Mouse (Mus musculus) stomach, postnatal 0 days (tissue): ENCODE data around the gene Sult2b1. TPM values are rescaled to one million over a fixed set of nuclear protein-coding genes. Genes with fewer than 3 reads are reported as not detected.

ENCODE experiments used
- ATAC-seq: fragments of 200-750 bp; cut with Nextera tagmentation; 2 replicates; pipeline ENCODE4 v1.8.0; 2017; ENCODE audit not compliant: low FRiP score, low TSS enrichment
- DNase-seq: peaks from one replicate; pipeline ENCODE4 v3.0.0-alpha.2; 2016; ENCODE audit warnings: low spot score
- H3K27ac ChIP-seq: fragments of 300-500 bp; sonication (generic); replicated peaks from 2 replicates; pipeline ENCODE4 v1.5.1; 2014; ENCODE audit warnings: mild to moderate bottlenecking, control low read depth
- H3K27me3 ChIP-seq: fragments of 300-500 bp; sonication (generic); 2 replicates; pipeline ENCODE4 v1.6.1; 2014; ENCODE audit warnings: low read length; ENCODE audit not compliant: control insufficient read depth, insufficient read depth
- H3K36me3 ChIP-seq: fragments of 300-500 bp; sonication (generic); 2 replicates; pipeline ENCODE4 v1.6.1; 2014; ENCODE audit warnings: low read length, mixed read lengths; ENCODE audit not compliant: control insufficient read depth, insufficient read depth
- H3K4me1 ChIP-seq: fragments of 300-500 bp; sonication (generic); replicated peaks from 2 replicates; pipeline ENCODE4 v1.6.1; 2014; ENCODE audit warnings: antibody characterized with exemption; ENCODE audit not compliant: control insufficient read depth, insufficient read depth
- H3K4me2 ChIP-seq: fragments of 300-500 bp; sonication (generic); replicated peaks from 2 replicates; pipeline ENCODE4 v1.6.1; 2014; ENCODE audit warnings: low read depth, mild to moderate bottlenecking, control low read depth, moderate library complexity
- H3K4me3 ChIP-seq: fragments of 300-500 bp; sonication (generic); 2 replicates; pipeline ENCODE4 v1.5.1; 2014; ENCODE audit warnings: low read depth, low read length, control low read depth
- H3K9ac ChIP-seq: fragments of 300-500 bp; sonication (generic); 2 replicates; pipeline ENCODE4 v1.6.1; 2014; ENCODE audit warnings: mild to moderate bottlenecking, low read length, control low read depth, mixed read lengths
- H3K9me3 ChIP-seq: fragments of 300-500 bp; sonication (generic); 2 replicates; pipeline ENCODE4 v1.6.1; 2016; ENCODE audit warnings: low read length; ENCODE audit not compliant: control insufficient read depth
- CTCF ChIP-seq: IDR thresholded peaks from 2 replicates; pipeline ENCODE4 v1.5.1; 2016; ENCODE audit warnings: antibody characterized with exemption, low read depth, mild to moderate bottlenecking, moderate library complexity
- EP300 ChIP-seq: optimal IDR thresholded peaks from 2 replicates; pipeline ENCODE3; 2016; ENCODE audit warnings: antibody characterized with exemption
- WGBS: fragments of 180-500 bp; shearing (Covaris S2); extraction: QIAGEN DNeasy Blood & Tissue Kit; methylation state at CpG from one replicate; pipeline ENCODE4 v1.1.7; 2014; 5-methylcytosine and 5-hydroxymethylcytosine counted together
- polyA plus RNA-seq: library from polyadenylated mRNA; unstranded; fragments of >200 nt; fragmentation: Nextera tagmentation; extraction: Ambion mirVana; gene quantifications from 2 replicates; pipeline ENCODE4 v1.2.1, GENCODE M21; 2015

Sult2b1 gene
- polyA plus RNA-seq, 1 experiment from 2014 or later: 87.1 TPM

DNA sequence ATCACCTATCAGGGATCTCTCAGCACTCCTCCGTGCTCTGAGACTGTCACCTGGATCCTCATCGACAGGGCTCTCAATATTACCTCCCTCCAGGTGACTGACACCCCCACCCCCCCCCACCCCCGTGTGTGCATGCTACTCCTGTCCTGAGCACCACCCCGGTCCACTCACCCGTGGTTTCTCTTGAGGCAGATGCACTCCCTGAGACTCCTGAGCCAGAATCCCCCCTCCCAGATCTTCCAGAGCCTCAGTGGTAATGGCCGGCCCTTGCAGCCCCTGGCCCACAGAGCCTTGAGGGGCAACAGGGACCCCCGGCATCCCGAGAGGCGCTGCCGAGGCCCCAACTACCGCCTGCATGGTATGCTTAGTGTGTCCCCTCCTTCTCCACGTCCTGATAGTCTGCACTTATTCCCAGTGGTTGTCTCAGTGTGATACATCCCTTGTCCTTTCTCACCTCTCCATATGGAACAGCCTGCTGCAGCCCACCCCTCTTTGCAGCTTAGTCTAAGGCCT lies 80.9 kb downstream of the Sult2b1 start:
- Histone ChIP-seq H3K9ac (peak overlapping the region; percentile 61; the same call in 1 of the 2 replicates), H3K27ac (peak overlapping the region; percentile 89), H3K36me3 (no peaks in the 10 kb centered on the region), H3K4me3 (peak overlapping the region; percentile 38; the same call in 1 of the 2 replicates), H3K4me2 (peak overlapping the region; percentile 66), H3K4me1 (peaks cover 13% of the 10 kb centered on the region; the same call in 1 of the 2 replicates), H3K27me3 (no peaks in the 10 kb centered on the region), H3K9me3 (no peaks in the 10 kb centered on the region)
- ATAC-seq: no peak
- TF ChIP-seq CTCF (no peak), EP300 (no peak)
- WGBS: 27% methylated on average over 12 of the region's 12 CpGs
- no peak for DNase-seq

DNA sequence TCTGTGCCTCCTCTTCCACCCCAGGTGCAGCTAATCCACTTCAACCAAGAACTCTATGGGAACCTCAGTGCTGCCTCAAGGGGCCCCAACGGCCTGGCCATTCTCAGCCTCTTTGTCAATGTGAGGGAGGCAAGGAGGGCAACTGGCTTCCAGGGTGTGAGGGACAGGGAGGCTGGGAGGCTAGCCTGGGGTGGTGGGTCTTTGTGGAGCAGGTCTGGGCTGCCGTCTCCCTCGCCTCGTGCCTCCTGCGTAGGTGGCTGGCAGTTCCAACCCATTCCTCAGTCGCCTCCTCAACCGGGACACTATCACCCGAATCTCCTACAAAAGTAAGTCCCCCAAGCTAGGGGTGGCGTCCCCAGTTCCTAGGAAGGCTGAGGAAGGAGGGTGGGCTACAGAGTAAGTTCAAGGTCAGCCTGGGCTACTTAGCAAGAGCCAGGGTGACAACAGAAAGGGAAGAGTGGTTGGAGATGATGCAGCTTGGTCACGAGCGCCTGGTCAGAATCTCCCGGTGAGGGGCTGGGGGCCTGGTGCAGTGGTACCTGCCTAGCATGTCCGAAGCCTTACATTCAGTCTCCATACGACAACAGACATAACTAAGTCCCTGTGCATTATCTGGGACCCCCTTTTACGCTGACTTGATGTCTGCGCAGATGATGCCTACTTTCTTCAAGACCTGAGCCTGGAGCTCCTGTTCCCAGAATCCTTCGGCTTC lies 81.5 kb downstream of the Sult2b1 start:
- Histone ChIP-seq H3K4me2 (no peak overlapping the region), H3K27me3 (no peaks in the 10 kb centered on the region), H3K27ac (no peak overlapping the region; the same call in 1 of the 2 replicates), H3K9me3 (no peaks in the 10 kb centered on the region), H3K9ac (no peak overlapping the region), H3K36me3 (no peaks in the 10 kb centered on the region), H3K4me3 (no peak overlapping the region), H3K4me1 (peaks cover 8% of the 10 kb centered on the region; the same call in 1 of the 2 replicates)
- ATAC-seq: no peak
- DNase-seq: no peak
- no peak for TF ChIP-seq EP300
- no peak for TF ChIP-seq CTCF
- 88% methylated on average over 17 of the region's 17 CpGs for WGBS

DNA sequence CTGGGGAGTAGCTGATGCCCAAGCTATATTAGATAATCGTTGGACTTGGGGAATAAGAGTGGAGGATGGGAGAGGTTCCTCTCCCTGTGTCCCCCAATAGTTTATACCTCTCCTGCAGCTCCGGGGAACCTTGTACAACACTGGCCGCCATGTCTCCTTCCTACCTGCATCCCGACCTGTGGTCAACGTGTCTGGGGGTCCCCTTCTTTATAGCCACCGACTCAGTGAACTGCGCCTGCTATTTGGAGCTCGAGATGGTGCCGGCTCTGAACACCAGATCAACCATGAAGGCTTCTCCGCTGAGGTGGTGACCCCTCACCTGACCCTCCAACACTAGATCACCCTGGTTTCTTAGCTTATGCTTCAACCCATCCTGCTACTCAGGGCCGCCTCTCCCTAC lies 82.2 kb downstream of the Sult2b1 start:
- Histone ChIP-seq H3K4me3 (no peak overlapping the region), H3K9me3 (no peaks in the 10 kb centered on the region), H3K4me1 (peaks cover 8% of the 10 kb centered on the region; the same call in 1 of the 2 replicates), H3K27ac (no peak overlapping the region), H3K4me2 (no peak overlapping the region), H3K27me3 (no peaks in the 10 kb centered on the region), H3K9ac (no peak overlapping the region), H3K36me3 (no peaks in the 10 kb centered on the region)
- 94% methylated on average over 11 of the region's 11 CpGs for WGBS
- TF ChIP-seq EP300: no peak
- no peak for TF ChIP-seq CTCF
- DNase-seq (no peak), ATAC-seq (no peak)

DNA sequence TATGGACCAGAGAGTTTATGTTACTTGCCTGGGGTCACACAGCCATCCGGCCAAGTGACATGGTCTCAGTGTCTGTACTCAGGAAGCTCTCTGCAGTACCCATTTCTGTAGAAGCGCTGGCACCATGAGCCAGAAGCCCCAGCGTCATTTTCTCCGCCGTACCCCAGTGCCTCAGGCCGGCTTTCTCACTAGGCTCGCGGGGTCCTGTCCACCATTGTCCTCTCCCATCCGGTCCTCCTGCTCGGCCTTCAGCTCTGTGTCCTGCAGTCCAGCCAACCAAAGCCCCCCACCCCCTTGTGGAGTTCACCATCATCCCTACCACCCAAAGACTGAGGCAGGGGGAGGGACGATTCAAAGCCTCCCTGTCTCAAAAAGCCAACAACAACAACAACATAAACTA lies 82.9 kb downstream of the Sult2b1 start:
- Histone ChIP-seq H3K4me2 (no peak overlapping the region), H3K4me3 (no peak overlapping the region), H3K9me3 (no peaks in the 10 kb centered on the region), H3K36me3 (no peaks in the 10 kb centered on the region), H3K9ac (no peak overlapping the region), H3K27me3 (no peaks in the 10 kb centered on the region), H3K27ac (no peak overlapping the region), H3K4me1 (peaks cover 8% of the 10 kb centered on the region; the same call in 1 of the 2 replicates)
- WGBS: 88% methylated on average over 11 of the region's 11 CpGs
- no peak for ATAC-seq
- no peak for TF ChIP-seq EP300
- TF ChIP-seq CTCF: no peak
- no peak for DNase-seq

DNA sequence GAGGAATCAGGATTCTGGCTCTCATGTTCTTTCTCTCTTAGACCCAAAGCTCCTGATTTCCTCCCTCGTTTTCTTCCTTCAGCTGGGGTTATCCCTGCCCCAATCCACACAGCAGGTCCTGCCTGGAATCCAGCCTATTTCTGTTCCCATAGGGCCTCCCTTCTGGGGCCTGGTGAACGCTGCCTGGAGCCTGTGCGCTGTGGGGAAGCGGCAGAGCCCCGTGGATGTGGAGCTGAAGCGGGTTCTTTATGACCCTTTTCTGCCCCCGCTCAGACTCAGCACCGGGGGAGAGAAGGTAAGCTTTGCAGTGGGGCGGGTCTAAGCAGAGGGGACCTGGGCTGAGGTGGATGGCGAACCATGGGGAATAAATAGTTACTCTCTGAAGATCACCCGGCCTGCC lies 83.4 kb downstream of the Sult2b1 start:
- TF ChIP-seq CTCF (no peak), EP300 (no peak)
- peak overlapping the region; percentile 28; the same call in 1 of the 2 replicates for H3K9ac ChIP-seq

More for the DNA sequence above, 83.4 kb downstream of the Sult2b1 start:
- ATAC-seq: no peak
- WGBS: 32% methylated on average over 11 of the region's 11 CpGs
- Histone ChIP-seq H3K4me1 (peaks cover 7% of the 10 kb centered on the region; the same call in 1 of the 2 replicates), H3K27me3 (no peaks in the 10 kb centered on the region), H3K4me2 (peak overlapping the region; percentile 61), H3K27ac (no peak overlapping the region; the same call in 1 of the 2 replicates), H3K9me3 (no peaks in the 10 kb centered on the region), H3K36me3 (no peaks in the 10 kb centered on the region), H3K4me3 (peak overlapping the region; percentile 18; the same call in 1 of the 2 replicates)
- DNase-seq: no peak
